Mouse (Mus musculus): ENCODE results near the gene Thbd. TPM values are rescaled to one million over a fixed set of nuclear protein-coding genes. Genes with fewer than 3 reads are reported as not detected.
A peak's percentile ranks its signal among the peaks of the same experiment; 100 is the strongest.

The Thbd gene
- polyA plus RNA-seq, 1 experiment, result 4.1 TPM

DNA sequence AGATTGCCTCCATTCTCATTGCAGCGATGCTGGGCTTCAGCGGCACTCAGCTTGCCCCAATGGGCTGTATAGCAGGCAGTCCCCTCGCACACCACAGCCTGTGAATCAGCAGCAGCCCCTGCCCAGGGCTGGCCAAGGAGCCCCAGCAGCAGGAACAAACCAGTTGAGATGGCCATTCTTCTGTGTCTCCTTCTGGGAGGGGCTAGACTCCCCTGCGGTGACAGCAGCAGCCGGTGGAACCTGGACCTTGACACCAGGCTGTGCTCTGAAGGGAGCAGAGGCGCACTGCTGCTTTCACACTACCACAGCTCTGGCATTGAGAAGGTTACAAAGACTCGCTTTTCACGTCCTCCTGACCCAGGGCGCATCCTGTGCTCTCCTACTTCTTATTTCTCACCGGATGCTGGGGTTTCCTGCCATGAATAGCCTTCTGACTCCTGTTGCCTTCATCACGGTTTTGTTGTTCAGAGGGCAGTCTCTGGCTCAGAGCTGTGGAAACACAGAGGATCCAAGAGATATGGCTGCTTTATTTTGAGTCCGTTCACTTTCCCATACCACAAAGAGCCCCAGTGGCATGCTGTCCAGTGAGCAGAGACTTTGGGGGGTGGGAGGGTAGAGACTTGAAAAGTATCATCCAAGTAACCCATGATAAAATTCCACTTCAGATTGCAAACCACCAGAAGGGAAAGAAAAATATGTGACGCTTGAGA is 35.4 kb upstream of the Thbd start, which contains the start of gene Cd93:
Gene Cd93 (minus strand): TSS at position 315 of the 710 bp plus-strand sequence.
- H3K79me2 ChIP-seq (ENCODE audit: control insufficient read depth, insufficient read depth), result no peaks in the 10 kb centered on the region
- H3K27me3 ChIP-seq (ENCODE audit: control insufficient read depth, insufficient read depth, insufficient read length), result no peaks in the 10 kb centered on the region
- no peak within 1 kb of the TSS for H3K4me3 ChIP-seq
- TF ChIP-seq TCF12 (IDR thresholded peaks at IDR 0.05; ENCODE audit: insufficient read depth, poor library complexity, severe bottlenecking), result no peak
- no peak for TF ChIP-seq POLR2AphosphoS2 (IDR thresholded peaks at IDR 0.05; ENCODE audit: insufficient read length, low read depth)
- TF ChIP-seq POLR2A (IDR thresholded peaks at IDR 0.05; ENCODE audit: insufficient read length, low read depth), result no peak
- no peaks in the 10 kb centered on the region for H3K36me3 ChIP-seq (ENCODE audit: control insufficient read depth, insufficient read depth)
- no peak within 1 kb of the TSS for H3K4me2 ChIP-seq (ENCODE audit: low read depth)
- no peak within 1 kb of the TSS for H3ac ChIP-seq (ENCODE audit: control insufficient read depth, insufficient read length)

DNA sequence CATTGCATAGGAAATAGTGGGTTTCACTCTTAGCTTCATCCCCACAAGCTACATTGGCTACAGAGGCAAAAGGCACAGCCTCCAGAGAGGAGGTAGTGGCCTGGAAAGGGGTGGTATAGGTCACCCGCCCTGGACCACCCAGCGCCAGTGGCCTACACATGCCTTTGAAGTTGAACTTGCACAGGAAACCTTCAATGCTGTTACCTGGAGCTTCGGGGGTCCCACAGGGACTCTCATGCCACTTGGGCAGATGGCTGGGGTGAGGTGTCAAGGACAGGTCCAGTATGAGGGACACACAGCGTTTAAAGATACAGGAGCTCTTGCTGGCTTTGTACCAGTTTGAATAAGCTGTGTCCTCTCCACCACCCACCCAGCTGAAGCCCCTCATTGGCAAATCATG is 34.7 kb upstream of the Thbd start:
- no peaks in the 10 kb centered on the region for H3K79me2 ChIP-seq (ENCODE audit: control insufficient read depth, insufficient read depth)
- no peak for TF ChIP-seq TCF12 (IDR thresholded peaks at IDR 0.05; ENCODE audit: insufficient read depth, poor library complexity, severe bottlenecking)
- TF ChIP-seq POLR2AphosphoS2 (IDR thresholded peaks at IDR 0.05; ENCODE audit: insufficient read length, low read depth), result no peak
- no peak for TF ChIP-seq REST (IDR thresholded peaks at IDR 0.05; ENCODE audit: insufficient read depth, insufficient read length)
- TF ChIP-seq USF1 (IDR thresholded peaks at IDR 0.05; ENCODE audit: low read depth), result no peak
- no peak for TF ChIP-seq TCF3 (IDR thresholded peaks at IDR 0.05; ENCODE audit: insufficient read length, low read depth)
- no peak for TF ChIP-seq MYOG (IDR thresholded peaks at IDR 0.05; ENCODE audit: control insufficient read depth in 1 of 3, insufficient read depth in 1 of 3, insufficient read length in 2 of 3, low read depth in 2 of 3)
- no peak for TF ChIP-seq E2F4 (IDR thresholded peaks at IDR 0.05; ENCODE audit: insufficient read depth)
- TF ChIP-seq CEBPB (IDR thresholded peaks at IDR 0.05; ENCODE audit: insufficient read depth, poor library complexity, severe bottlenecking), result no peak
- no peak for TF ChIP-seq SRF (IDR thresholded peaks at IDR 0.05; ENCODE audit: control insufficient read depth, insufficient read length, low read depth)
- no peak for TF ChIP-seq POLR2A (IDR thresholded peaks at IDR 0.05; ENCODE audit: insufficient read length, low read depth)
- TF ChIP-seq MYOD1 (IDR thresholded peaks at IDR 0.05; ENCODE audit: control insufficient read depth in 1 of 3, insufficient read length in 2 of 3, low read depth in 2 of 3), result no peak
- TF ChIP-seq MAX (IDR thresholded peaks at IDR 0.05; ENCODE audit: low read depth), result no peak
- H3ac ChIP-seq (ENCODE audit: control insufficient read depth, insufficient read length), result no peak overlapping the region
- H3K27me3 ChIP-seq (ENCODE audit: control insufficient read depth, insufficient read depth, insufficient read length), result no peaks in the 10 kb centered on the region
- no peak overlapping the region for H3K4me3 ChIP-seq
- H3K36me3 ChIP-seq (ENCODE audit: control insufficient read depth, insufficient read depth), result no peaks in the 10 kb centered on the region
- no peak overlapping the region for H3K4me2 ChIP-seq (ENCODE audit: low read depth)

DNA sequence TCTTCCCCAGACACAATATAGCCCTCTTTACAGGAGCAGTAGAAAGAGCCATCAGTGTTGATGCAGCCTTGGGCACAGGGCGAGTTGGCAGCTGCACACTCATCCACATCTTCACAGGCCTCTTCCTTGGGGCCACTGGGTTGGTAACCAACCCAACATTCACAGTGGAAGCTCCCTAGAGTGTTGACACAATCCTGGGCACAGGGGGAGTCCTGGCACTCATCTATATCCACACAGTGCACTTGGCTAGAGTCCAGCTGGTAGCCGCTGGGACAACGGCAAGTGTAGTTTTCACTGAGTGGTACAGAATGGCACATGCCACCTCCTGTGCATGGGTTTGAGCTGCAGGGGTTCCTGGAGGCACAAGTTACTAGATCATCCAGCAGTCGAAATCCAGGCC is 34.2 kb upstream of the Thbd start:
- Histone ChIP-seq H3K27me3 (ENCODE audit: control insufficient read depth, insufficient read depth, insufficient read length) (no peaks in the 10 kb centered on the region), H3K36me3 (ENCODE audit: control insufficient read depth, insufficient read depth) (no peaks in the 10 kb centered on the region), H3ac (ENCODE audit: control insufficient read depth, insufficient read length) (no peak overlapping the region), H3K4me2 (ENCODE audit: low read depth) (no peak overlapping the region), H3K4me3 (no peak overlapping the region), H3K79me2 (ENCODE audit: control insufficient read depth, insufficient read depth) (no peaks in the 10 kb centered on the region)
- no peak for TF ChIP-seq CEBPB (IDR thresholded peaks at IDR 0.05; ENCODE audit: insufficient read depth, poor library complexity, severe bottlenecking)
- TF ChIP-seq REST (IDR thresholded peaks at IDR 0.05; ENCODE audit: insufficient read depth, insufficient read length), result no peak
- TF ChIP-seq POLR2AphosphoS2 (IDR thresholded peaks at IDR 0.05; ENCODE audit: insufficient read length, low read depth), result no peak
- TF ChIP-seq MAX (IDR thresholded peaks at IDR 0.05; ENCODE audit: low read depth), result no peak
- TF ChIP-seq MYOG (IDR thresholded peaks at IDR 0.05; ENCODE audit: control insufficient read depth in 1 of 3, insufficient read depth in 1 of 3, insufficient read length in 2 of 3, low read depth in 2 of 3), result no peak
- TF ChIP-seq USF1 (IDR thresholded peaks at IDR 0.05; ENCODE audit: low read depth), result no peak
- TF ChIP-seq POLR2A (IDR thresholded peaks at IDR 0.05; ENCODE audit: insufficient read length, low read depth), result no peak
- TF ChIP-seq E2F4 (IDR thresholded peaks at IDR 0.05; ENCODE audit: insufficient read depth), result no peak
- TF ChIP-seq MYOD1 (IDR thresholded peaks at IDR 0.05; ENCODE audit: control insufficient read depth in 1 of 3, insufficient read length in 2 of 3, low read depth in 2 of 3), result no peak
- no peak for TF ChIP-seq TCF3 (IDR thresholded peaks at IDR 0.05; ENCODE audit: insufficient read length, low read depth)
- TF ChIP-seq SRF (IDR thresholded peaks at IDR 0.05; ENCODE audit: control insufficient read depth, insufficient read length, low read depth), result no peak
- no peak for TF ChIP-seq TCF12 (IDR thresholded peaks at IDR 0.05; ENCODE audit: insufficient read depth, poor library complexity, severe bottlenecking)

DNA sequence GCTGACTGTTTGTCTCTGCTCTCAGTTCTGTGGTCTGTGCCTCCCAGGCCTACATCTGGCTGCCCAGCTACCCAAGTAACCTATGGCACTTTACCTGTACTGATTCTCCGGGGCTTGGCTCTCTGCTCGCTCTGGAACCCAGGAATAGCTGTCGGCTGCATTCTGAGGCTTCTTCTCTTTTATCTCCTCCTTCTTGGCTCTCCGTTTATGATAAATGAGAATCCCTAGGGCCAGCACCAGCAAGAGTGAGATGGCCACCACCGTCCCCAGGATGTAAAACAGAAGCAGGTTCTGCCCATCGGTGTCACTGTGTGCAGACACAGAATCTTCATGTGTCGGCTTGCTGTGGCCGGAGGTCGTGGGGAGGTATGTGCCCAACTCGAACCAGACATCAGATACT is 33.4 kb upstream of the Thbd start:
- TF ChIP-seq POLR2AphosphoS2 (IDR thresholded peaks at IDR 0.05; ENCODE audit: insufficient read length, low read depth) (no peak), USF1 (IDR thresholded peaks at IDR 0.05; ENCODE audit: low read depth) (no peak), POLR2A (IDR thresholded peaks at IDR 0.05; ENCODE audit: insufficient read length, low read depth) (no peak), E2F4 (IDR thresholded peaks at IDR 0.05; ENCODE audit: insufficient read depth) (no peak), TCF12 (IDR thresholded peaks at IDR 0.05; ENCODE audit: insufficient read depth, poor library complexity, severe bottlenecking) (no peak), MYOG (IDR thresholded peaks at IDR 0.05; ENCODE audit: control insufficient read depth in 1 of 3, insufficient read depth in 1 of 3, insufficient read length in 2 of 3, low read depth in 2 of 3) (no peak)
- Histone ChIP-seq H3K27me3 (ENCODE audit: control insufficient read depth, insufficient read depth, insufficient read length) (no peaks in the 10 kb centered on the region), H3K79me2 (ENCODE audit: control insufficient read depth, insufficient read depth) (no peaks in the 10 kb centered on the region), H3K4me3 (no peak overlapping the region), H3ac (ENCODE audit: control insufficient read depth, insufficient read length) (no peak overlapping the region), H3K36me3 (ENCODE audit: control insufficient read depth, insufficient read depth) (no peaks in the 10 kb centered on the region), H3K4me2 (ENCODE audit: low read depth) (no peak overlapping the region)

DNA sequence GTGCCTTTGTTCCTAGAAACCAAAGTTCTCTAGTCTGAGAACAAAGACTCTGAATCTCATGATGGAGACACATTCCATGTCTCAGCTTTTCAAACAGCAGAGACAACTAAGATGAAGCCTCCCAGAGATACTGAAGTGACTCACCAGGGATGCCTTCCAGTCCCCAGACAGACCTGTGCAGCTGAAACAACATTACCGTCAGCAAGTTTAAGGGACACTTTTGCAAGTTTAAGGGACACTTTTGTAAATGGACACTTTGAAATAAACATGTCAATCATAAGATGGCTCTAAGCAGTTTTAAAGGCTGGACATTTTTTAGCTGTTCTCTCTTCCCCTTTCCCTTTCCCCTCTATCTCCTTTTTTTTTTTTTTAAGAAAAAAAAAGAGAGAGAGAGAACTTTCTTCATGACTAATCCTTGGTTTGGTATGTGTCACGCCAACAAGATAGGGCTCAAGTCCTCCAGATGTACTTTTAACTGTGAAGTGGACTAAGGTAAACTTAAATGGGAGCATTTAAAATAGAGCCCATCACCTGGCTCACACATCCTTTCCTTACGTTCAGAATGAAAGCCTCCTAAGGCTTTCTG is 31.8 kb upstream of the Thbd start:
- Histone ChIP-seq H3K36me3 (ENCODE audit: control insufficient read depth, insufficient read depth) (no peaks in the 10 kb centered on the region), H3K27me3 (ENCODE audit: control insufficient read depth, insufficient read depth, insufficient read length) (no peaks in the 10 kb centered on the region), H3K4me2 (ENCODE audit: low read depth) (peak overlapping the region; percentile 34), H3K79me2 (ENCODE audit: control insufficient read depth, insufficient read depth) (no peaks in the 10 kb centered on the region), H3K4me3 (no peak overlapping the region), H3ac (ENCODE audit: control insufficient read depth, insufficient read length) (no peak overlapping the region)
- TF ChIP-seq USF1 (IDR thresholded peaks at IDR 0.05; ENCODE audit: low read depth), result no peak
- TF ChIP-seq MYOD1 (IDR thresholded peaks at IDR 0.05; ENCODE audit: control insufficient read depth in 1 of 3, insufficient read length in 2 of 3, low read depth in 2 of 3), result peak; percentile 29 to 85 (median 55)
- peak; percentile 40 for TF ChIP-seq TCF12 (IDR thresholded peaks at IDR 0.05; ENCODE audit: insufficient read depth, poor library complexity, severe bottlenecking)

Data from myocyte (in vitro differentiated cells).